Mouse (Mus musculus): ENCODE measurements around the gene Nap1l2. TPM values are rescaled to one million over a fixed set of nuclear protein-coding genes. Genes with fewer than 3 reads are reported as not detected.

The Nap1l2 gene
- polyA plus RNA-seq (2012; fragmentation: generic; extraction: Trizol) = 0.17 TPM

DNA sequence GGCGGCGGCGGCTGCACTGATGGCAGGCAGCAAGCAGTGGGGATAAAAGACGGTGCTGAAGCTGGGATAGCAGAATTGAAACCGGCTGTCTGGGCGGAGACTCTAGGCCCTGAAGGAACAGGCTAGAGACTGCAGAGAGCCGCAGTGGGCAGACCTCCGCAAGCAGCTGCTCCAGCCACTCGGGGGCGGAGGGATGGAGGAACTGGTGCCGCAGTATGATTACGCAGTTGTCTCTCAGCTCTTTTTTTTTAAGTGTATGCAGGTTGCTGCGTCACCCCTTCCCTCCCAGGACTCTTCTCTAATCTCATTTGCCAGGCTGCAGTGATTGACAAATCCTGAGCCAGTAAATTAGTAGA, at the start of gene Nap1l2:
Nap1l2 (minus strand) TSS at position 210 of the 356 bp plus-strand sequence.
- H3K27me3 ChIP-seq (ENCODE audit: control insufficient read depth, insufficient read depth, insufficient read length) = no peaks in the 10 kb centered on the region
- H3K4me2 ChIP-seq (ENCODE audit: low read depth) = peak within 1 kb of the TSS; percentile 45
- no peak within 1 kb of the TSS for H3ac ChIP-seq (ENCODE audit: control insufficient read depth, insufficient read length)
- peak in 1 of 3 experiments; percentile 15 for TF ChIP-seq MYOD1 (IDR thresholded peaks at IDR 0.05; ENCODE audit: control insufficient read depth in 1 of 3, insufficient read length in 2 of 3, low read depth in 2 of 3)
- no peak for TF ChIP-seq TCF12 (IDR thresholded peaks at IDR 0.05; ENCODE audit: insufficient read depth, poor library complexity, severe bottlenecking)
- no peaks in the 10 kb centered on the region for H3K79me2 ChIP-seq (ENCODE audit: control insufficient read depth, insufficient read depth)
- H3K4me3 ChIP-seq = peak within 1 kb of the TSS; percentile 14
- H3K36me3 ChIP-seq (ENCODE audit: control insufficient read depth, insufficient read depth) = no peaks in the 10 kb centered on the region

DNA sequence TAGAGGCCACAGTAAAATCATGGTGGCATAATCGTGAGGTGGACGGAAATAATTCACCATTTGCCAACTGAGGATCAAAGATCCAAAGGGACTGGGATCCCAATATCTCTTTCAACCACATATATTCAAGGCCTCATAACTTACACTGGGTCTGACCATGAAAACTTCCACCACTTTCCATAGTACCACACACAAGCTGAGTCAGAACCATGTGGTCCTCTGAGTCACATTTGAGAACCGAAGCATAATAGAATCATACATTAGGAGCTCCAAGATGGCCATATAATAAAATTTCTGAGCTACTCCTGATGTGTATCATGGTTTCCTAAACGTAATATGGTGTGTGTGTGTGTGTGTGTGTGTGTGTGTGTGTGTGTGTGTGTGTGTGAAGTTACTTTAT, 28.8 kb upstream of the Nap1l2 start:
- TF ChIP-seq POLR2AphosphoS2 (IDR thresholded peaks at IDR 0.05; ENCODE audit: insufficient read length, low read depth) (no peak), SRF (IDR thresholded peaks at IDR 0.05; ENCODE audit: control insufficient read depth, insufficient read length, low read depth) (no peak), TCF12 (IDR thresholded peaks at IDR 0.05; ENCODE audit: insufficient read depth, poor library complexity, severe bottlenecking) (no peak), USF1 (IDR thresholded peaks at IDR 0.05; ENCODE audit: low read depth) (no peak), REST (IDR thresholded peaks at IDR 0.05; ENCODE audit: insufficient read depth, insufficient read length) (no peak), MYOG (IDR thresholded peaks at IDR 0.05; ENCODE audit: control insufficient read depth in 1 of 3, insufficient read depth in 1 of 3, insufficient read length in 2 of 3, low read depth in 2 of 3) (no peak), E2F4 (IDR thresholded peaks at IDR 0.05; ENCODE audit: insufficient read depth) (no peak), MAX (IDR thresholded peaks at IDR 0.05; ENCODE audit: low read depth) (no peak)
- Histone ChIP-seq H3K4me2 (ENCODE audit: low read depth) (no peak overlapping the region), H3K36me3 (ENCODE audit: control insufficient read depth, insufficient read depth) (no peaks in the 10 kb centered on the region), H3K4me3 (no peak overlapping the region), H3ac (ENCODE audit: control insufficient read depth, insufficient read length) (no peak overlapping the region), H3K27me3 (ENCODE audit: control insufficient read depth, insufficient read depth, insufficient read length) (no peaks in the 10 kb centered on the region), H3K79me2 (ENCODE audit: control insufficient read depth, insufficient read depth) (no peaks in the 10 kb centered on the region)

DNA sequence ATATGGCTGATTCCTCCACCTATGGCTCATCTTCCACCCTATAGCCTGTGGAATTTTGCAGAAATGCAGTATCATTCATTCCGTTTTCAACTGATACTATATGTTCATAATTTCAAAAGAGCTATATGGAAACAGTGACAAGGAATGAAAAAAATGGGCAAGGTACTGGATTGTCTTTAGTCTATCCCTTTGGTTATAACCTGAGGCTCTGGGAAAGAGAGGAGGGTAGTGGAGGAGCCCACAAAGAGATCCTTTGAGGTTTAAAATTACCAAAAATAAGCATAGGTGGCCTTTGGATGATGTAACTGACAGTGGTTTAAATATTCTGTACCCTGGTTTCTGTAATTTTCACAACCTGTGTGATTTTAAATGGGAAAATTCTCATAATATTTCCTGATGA, 389 bp upstream of the Nap1l2 start:
- H3K27me3 ChIP-seq (ENCODE audit: control insufficient read depth, insufficient read depth, insufficient read length) = no peaks in the 10 kb centered on the region
- peak overlapping the region; percentile 45 for H3K4me2 ChIP-seq (ENCODE audit: low read depth)
- no peak overlapping the region for H3ac ChIP-seq (ENCODE audit: control insufficient read depth, insufficient read length)
- no peaks in the 10 kb centered on the region for H3K36me3 ChIP-seq (ENCODE audit: control insufficient read depth, insufficient read depth)
- no peaks in the 10 kb centered on the region for H3K79me2 ChIP-seq (ENCODE audit: control insufficient read depth, insufficient read depth)
- TF ChIP-seq TCF12 (IDR thresholded peaks at IDR 0.05; ENCODE audit: insufficient read depth, poor library complexity, severe bottlenecking) = no peak
- no peak for TF ChIP-seq MYOG (IDR thresholded peaks at IDR 0.05; ENCODE audit: control insufficient read depth in 1 of 3, insufficient read depth in 1 of 3, insufficient read length in 2 of 3, low read depth in 2 of 3)
- TF ChIP-seq SRF (IDR thresholded peaks at IDR 0.05; ENCODE audit: control insufficient read depth, insufficient read length, low read depth) = no peak
- peak overlapping the region; percentile 14 for H3K4me3 ChIP-seq

DNA sequence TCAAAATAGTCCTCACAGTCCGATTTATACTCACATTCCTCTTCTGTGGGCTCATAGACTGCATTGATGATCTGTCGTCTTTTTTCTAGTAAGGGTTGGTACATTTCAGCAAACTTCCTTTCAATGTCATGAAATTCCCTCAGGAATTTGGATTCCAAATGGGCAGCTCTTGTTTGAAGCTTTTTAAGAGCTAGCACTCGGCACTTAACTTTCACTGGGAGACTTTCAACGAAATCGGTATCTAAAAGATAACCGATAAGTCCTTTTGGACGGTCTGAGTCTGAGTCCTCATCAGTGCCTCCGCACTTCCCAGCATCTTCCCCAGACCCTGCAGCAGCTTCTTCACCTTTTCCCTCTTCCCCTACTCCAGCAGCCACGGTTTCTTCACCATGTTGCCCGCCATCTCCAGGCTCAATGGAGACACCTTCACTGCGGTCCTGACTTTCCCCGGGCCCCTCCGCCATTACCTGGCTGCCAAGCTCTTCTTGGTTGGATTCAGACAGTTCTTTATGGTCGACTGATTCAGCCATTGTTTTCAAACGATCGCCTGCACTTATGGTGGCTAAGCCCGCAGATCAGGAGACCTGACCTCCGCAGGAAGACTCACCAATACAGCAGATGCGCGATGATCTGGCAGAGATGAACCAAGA, 534 bp downstream of the Nap1l2 start:
- Histone ChIP-seq H3K4me2 (ENCODE audit: low read depth) (peak overlapping the region; percentile 45), H3K27me3 (ENCODE audit: control insufficient read depth, insufficient read depth, insufficient read length) (no peaks in the 10 kb centered on the region), H3K36me3 (ENCODE audit: control insufficient read depth, insufficient read depth) (no peaks in the 10 kb centered on the region), H3K4me3 (peak overlapping the region; percentile 14), H3ac (ENCODE audit: control insufficient read depth, insufficient read length) (no peak overlapping the region), H3K79me2 (ENCODE audit: control insufficient read depth, insufficient read depth) (no peaks in the 10 kb centered on the region)
- TF ChIP-seq POLR2AphosphoS2 (IDR thresholded peaks at IDR 0.05; ENCODE audit: insufficient read length, low read depth) (no peak), TCF12 (IDR thresholded peaks at IDR 0.05; ENCODE audit: insufficient read depth, poor library complexity, severe bottlenecking) (no peak), USF1 (IDR thresholded peaks at IDR 0.05; ENCODE audit: low read depth) (no peak), MYOD1 (IDR thresholded peaks at IDR 0.05; ENCODE audit: control insufficient read depth in 1 of 3, insufficient read length in 2 of 3, low read depth in 2 of 3) (no peak), TCF3 (IDR thresholded peaks at IDR 0.05; ENCODE audit: insufficient read length, low read depth) (no peak), SRF (IDR thresholded peaks at IDR 0.05; ENCODE audit: control insufficient read depth, insufficient read length, low read depth) (no peak), POLR2A (IDR thresholded peaks at IDR 0.05; ENCODE audit: insufficient read length, low read depth) (no peak), MYOG (IDR thresholded peaks at IDR 0.05; ENCODE audit: control insufficient read depth in 1 of 3, insufficient read depth in 1 of 3, insufficient read length in 2 of 3, low read depth in 2 of 3) (no peak), MAX (IDR thresholded peaks at IDR 0.05; ENCODE audit: low read depth) (no peak), CEBPB (IDR thresholded peaks at IDR 0.05; ENCODE audit: insufficient read depth, poor library complexity, severe bottlenecking) (no peak), REST (IDR thresholded peaks at IDR 0.05; ENCODE audit: insufficient read depth, insufficient read length) (no peak), E2F4 (IDR thresholded peaks at IDR 0.05; ENCODE audit: insufficient read depth) (no peak)

DNA sequence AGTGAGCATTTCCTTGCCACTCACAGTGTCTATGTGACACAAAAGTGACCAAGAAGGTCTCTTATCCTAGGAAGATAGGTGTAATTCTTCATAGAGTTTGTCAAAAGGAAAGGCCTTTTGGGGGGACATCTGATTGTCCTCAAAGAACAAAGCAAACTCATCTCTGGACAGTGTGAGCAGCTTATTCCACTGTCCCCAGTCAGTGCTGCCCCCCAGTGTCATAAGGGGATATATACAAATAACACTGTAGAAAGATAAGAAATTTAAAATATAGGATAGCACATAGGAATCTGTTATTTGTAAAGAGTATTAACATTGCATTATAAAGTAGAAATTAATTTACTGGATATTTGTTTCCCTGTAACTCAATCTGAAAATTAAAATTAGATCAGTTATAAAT, 2.9 kb downstream of the Nap1l2 start:
- no peak overlapping the region for H3K4me2 ChIP-seq (ENCODE audit: low read depth)
- no peaks in the 10 kb centered on the region for H3K36me3 ChIP-seq (ENCODE audit: control insufficient read depth, insufficient read depth)
- no peaks in the 10 kb centered on the region for H3K27me3 ChIP-seq (ENCODE audit: control insufficient read depth, insufficient read depth, insufficient read length)
- TF ChIP-seq E2F4 (IDR thresholded peaks at IDR 0.05; ENCODE audit: insufficient read depth) = no peak
- TF ChIP-seq TCF12 (IDR thresholded peaks at IDR 0.05; ENCODE audit: insufficient read depth, poor library complexity, severe bottlenecking) = no peak
- no peak for TF ChIP-seq POLR2A (IDR thresholded peaks at IDR 0.05; ENCODE audit: insufficient read length, low read depth)
- no peak for TF ChIP-seq REST (IDR thresholded peaks at IDR 0.05; ENCODE audit: insufficient read depth, insufficient read length)
- no peak for TF ChIP-seq MYOD1 (IDR thresholded peaks at IDR 0.05; ENCODE audit: control insufficient read depth in 1 of 3, insufficient read length in 2 of 3, low read depth in 2 of 3)
- no peaks in the 10 kb centered on the region for H3K79me2 ChIP-seq (ENCODE audit: control insufficient read depth, insufficient read depth)
- no peak overlapping the region for H3K4me3 ChIP-seq
- H3ac ChIP-seq (ENCODE audit: control insufficient read depth, insufficient read length) = no peak overlapping the region
